Mouse (Mus musculus) cerebellum, adult 11 months (tissue): ENCODE data around the gene Adcy7.

Source experiments
- DNase-seq: peaks from one replicate; pipeline ENCODE4 v3.0.0; 2022

The Adcy7 gene

GRCm38 (mm10) chr8:88274090-88274489, 1.9 kb downstream of the Adcy7 start:
- no peak for DNase-seq

- no peak for DNase-seq
Observed at GRCm38 (mm10) chr8:88279220-88279619, 7.0 kb downstream of the Adcy7 start.

GRCm38 (mm10) chr8:88279670-88280069, 7.5 kb downstream of the Adcy7 start:
- DNase-seq: no peak

GRCm38 (mm10) chr8:88280904-88281303, 8.7 kb downstream of the Adcy7 start:
- DNase-seq: no peak

GRCm38 (mm10) chr8:88282684-88283083, 10.5 kb downstream of the Adcy7 start:
- no peak for DNase-seq

- no peak for DNase-seq
Observed at GRCm38 (mm10) chr8:88283243-88284115, 11.3 kb downstream of the Adcy7 start.

- DNase-seq: no peak
Observed at GRCm38 (mm10) chr8:88284738-88285137, 12.5 kb downstream of the Adcy7 start.

GRCm38 (mm10) chr8:88285469-88286356, 13.5 kb downstream of the Adcy7 start:
- no peak for DNase-seq

GRCm38 (mm10) chr8:88286421-88286960, 14.3 kb downstream of the Adcy7 start:
- no peak for DNase-seq

GRCm38 (mm10) chr8:88288622-88289242, 16.5 kb downstream of the Adcy7 start:
- DNase-seq: no peak

GRCm38 (mm10) chr8:88289901-88290300, 17.7 kb downstream of the Adcy7 start:
- DNase-seq: no peak

- DNase-seq: no peak
Observed at GRCm38 (mm10) chr8:88290326-88291304, 18.4 kb downstream of the Adcy7 start.

- no peak for DNase-seq
Observed at GRCm38 (mm10) chr8:88291305-88291690, 19.1 kb downstream of the Adcy7 start.

GRCm38 (mm10) chr8:88292926-88293325, 20.7 kb downstream of the Adcy7 start:
- no peak for DNase-seq

GRCm38 (mm10) chr8:88293590-88294356, 21.6 kb downstream of the Adcy7 start:
- DNase-seq: no peak

- no peak for DNase-seq
Observed at GRCm38 (mm10) chr8:88294977-88295376, 22.8 kb downstream of the Adcy7 start.

- DNase-seq: peak; percentile 44
Observed at GRCm38 (mm10) chr8:88297976-88298732, 26.0 kb downstream of the Adcy7 start.

- DNase-seq: no peak
Observed at GRCm38 (mm10) chr8:88298733-88299103, 26.5 kb downstream of the Adcy7 start.

- no peak for DNase-seq
Observed at GRCm38 (mm10) chr8:88299907-88300603, 27.9 kb downstream of the Adcy7 start.
